Mouse (Mus musculus): ENCODE measurements at regions not wholly inside any gene's neighbourhood (a gene's known extent, or its start where the extent isn't known, plus 50 kb on each side); places are given as distances from the start of the nearest gene placed in this dataset.

GRCm38 (mm10) chr4:137164933-137165332, 112.4 kb upstream of the Wnt4 start:
- TF ChIP-seq POLR2A (IDR thresholded peaks at IDR 0.05; ENCODE audit: control insufficient read depth, low read depth, low read length) = no peak
- no peak for TF ChIP-seq CTCF (IDR thresholded peaks at IDR 0.05; ENCODE audit: control insufficient read depth, insufficient read depth, insufficient replicate concordance, low read depth, low read length)

Data from testis, adult 2 months (tissue).